Mouse (Mus musculus) 416B (cell line): ENCODE measurements around the gene Ces1e.
"Not testable (repeated sequence)": the region's sequence is repeated elsewhere in the genome, so short reads cannot be mapped to it uniquely, and the experiment has no call there.

Experiments used
- DNase-seq: peaks from one replicate; pipeline ENCODE4 v3.0.0; 2011; ENCODE audit warnings: low read depth

Ces1e gene

GRCm38 (mm10) chr8:93229446-93229845 lies at the start of gene Ces1e:
Gene Ces1e (minus strand): TSS chr8:93229619.
- no peak for DNase-seq

- no peak for DNase-seq
Measured at GRCm38 (mm10) chr8:93278176-93278805, 48.9 kb upstream of the Ces1e start.

DNA sequence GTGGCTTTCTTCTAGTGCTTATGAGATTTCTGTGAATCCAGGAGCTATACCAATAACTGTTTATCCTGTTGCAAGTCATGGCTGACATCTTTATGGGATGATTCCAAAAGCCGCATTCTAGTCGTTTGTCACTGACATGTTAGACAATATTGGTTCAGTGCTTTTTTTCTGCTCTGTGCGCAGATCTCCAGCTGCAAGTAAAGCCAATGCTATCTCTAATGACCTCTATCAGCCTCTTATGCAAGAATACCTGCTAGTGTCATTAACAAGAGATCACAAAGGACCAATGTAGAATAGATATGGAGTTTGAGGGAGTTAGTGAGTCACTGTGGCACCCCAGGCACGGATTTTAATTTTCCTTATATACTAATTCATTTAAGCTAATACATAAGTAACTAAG lies 45.2 kb upstream of the Ces1e start:
- no peak for DNase-seq

GRCm38 (mm10) chr8:93273321-93273720 lies 43.9 kb upstream of the Ces1e start:
- no peak for DNase-seq

DNA sequence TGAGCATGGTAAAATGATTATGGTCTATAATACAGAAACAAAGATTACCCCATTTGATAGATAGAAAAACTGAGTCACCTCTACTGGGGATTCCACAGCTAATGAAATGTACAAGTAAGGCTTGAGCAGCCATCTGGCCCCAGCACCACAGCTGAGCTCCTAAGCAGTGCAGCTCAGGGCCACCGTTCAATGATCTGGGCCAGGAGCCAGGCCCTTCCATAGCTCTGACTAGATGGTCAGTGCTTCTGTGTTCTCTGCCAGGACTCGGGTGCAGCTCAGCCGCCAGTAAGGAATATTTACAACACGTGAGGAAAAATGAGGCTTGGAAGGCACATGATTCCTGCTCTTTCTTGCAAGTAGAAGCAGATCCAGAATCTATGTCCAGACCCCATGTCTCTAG lies 43.3 kb upstream of the Ces1e start:
- DNase-seq: no peak

- DNase-seq: no peak
Measured at GRCm38 (mm10) chr8:93261436-93261835, 32.0 kb upstream of the Ces1e start.

DNA sequence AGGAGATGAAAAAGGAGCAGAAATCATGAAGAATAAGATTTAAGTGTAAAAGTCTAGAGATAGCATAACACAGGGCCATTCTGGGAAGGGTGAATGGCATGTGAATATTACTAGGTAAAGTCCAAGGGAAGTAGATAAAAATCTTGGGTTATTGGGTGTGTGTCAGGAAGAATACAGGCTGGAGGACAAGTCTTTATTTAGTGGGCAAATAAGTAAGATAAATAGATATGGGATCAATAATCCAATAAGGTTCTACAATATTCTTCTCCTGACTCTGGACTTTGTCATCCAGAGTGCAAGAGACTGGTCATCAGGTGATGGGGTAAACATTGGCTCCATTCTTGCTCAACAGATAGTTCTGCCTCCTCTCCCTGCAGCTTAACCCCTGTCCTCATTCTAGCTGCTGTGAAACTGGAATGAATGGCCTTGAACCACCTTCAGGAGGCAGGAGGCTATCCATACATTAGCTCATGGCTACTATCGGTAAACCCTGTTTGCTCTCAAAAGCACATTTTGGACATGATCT lies 23.0 kb upstream of the Ces1e start:
- DNase-seq: no peak

- no peak for DNase-seq
Measured at GRCm38 (mm10) chr8:93246057-93246456, 16.6 kb upstream of the Ces1e start.

- no peak for DNase-seq
Measured at GRCm38 (mm10) chr8:93239884-93240283, 10.5 kb upstream of the Ces1e start.

DNA sequence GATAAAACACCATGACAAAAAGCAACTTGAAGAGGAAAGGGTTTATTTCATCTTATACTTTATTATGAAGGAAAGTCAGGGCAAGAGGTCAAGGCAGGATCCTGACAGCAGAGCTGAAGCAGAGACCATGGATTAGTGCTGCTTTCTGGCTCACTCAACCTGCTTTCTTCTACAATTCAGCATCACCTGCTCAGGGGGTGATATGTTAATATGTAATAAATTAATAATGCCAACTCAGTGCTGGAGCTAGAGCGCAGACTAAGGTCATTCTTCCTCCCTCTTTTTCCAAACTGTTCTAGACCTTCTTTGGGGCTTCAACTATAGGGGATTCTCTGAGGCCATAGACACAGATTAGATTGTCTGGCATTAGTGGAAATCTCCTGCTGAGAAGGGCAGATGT lies 6.3 kb upstream of the Ces1e start:
- DNase-seq: no peak

GRCm38 (mm10) chr8:93234706-93235105 lies 5.3 kb upstream of the Ces1e start:
- DNase-seq: no peak

- DNase-seq: no peak
Measured at GRCm38 (mm10) chr8:93234068-93234467, 4.6 kb upstream of the Ces1e start.

DNA sequence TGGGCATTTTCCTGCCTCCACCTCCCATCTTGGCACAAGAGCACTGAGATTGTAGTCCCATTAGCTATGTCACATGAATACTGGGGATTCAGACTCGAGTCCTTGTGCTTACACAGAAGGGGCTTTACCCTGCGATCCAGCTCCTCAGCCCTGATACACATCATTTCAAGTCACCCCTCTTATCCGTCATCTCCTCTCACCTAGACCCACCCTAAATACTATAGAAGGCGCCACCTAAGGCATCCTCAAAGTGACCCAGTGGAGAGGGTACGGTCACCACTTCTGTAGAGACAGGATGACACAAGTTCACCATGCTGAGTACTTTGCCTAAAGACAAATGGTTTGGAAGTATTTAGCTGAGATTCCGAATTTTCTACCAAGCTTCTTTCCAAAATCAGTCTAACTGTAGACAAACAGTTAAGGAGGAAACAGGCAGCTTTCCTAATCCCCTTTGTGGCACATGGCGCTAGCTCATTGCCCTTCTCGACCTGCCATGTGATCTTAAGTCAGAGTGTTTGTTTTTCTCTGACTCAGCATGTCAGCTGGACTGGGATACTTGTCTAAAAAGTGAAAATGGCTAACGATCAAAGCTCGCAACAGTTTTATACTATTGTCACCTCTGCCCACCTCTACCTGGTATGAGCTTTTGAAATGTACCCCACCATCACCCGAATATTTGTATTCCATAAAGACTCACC lies 597 bp downstream of the Ces1e start:
- DNase-seq: no peak

GRCm38 (mm10) chr8:93226471-93226870 lies 2.9 kb downstream of the Ces1e start:
- DNase-seq: not testable (repeated sequence)

GRCm38 (mm10) chr8:93221896-93222295 lies 7.5 kb downstream of the Ces1e start:
- no peak for DNase-seq

- DNase-seq: no peak
Measured at GRCm38 (mm10) chr8:93217867-93218266, 11.6 kb downstream of the Ces1e start.

GRCm38 (mm10) chr8:93217375-93217774 lies 12.0 kb downstream of the Ces1e start:
- no peak for DNase-seq

- DNase-seq: no peak
Measured at GRCm38 (mm10) chr8:93211091-93211490, 18.3 kb downstream of the Ces1e start.

GRCm38 (mm10) chr8:93199146-93199545 lies 30.3 kb downstream of the Ces1e start:
- not testable (repeated sequence) for DNase-seq

DNA sequence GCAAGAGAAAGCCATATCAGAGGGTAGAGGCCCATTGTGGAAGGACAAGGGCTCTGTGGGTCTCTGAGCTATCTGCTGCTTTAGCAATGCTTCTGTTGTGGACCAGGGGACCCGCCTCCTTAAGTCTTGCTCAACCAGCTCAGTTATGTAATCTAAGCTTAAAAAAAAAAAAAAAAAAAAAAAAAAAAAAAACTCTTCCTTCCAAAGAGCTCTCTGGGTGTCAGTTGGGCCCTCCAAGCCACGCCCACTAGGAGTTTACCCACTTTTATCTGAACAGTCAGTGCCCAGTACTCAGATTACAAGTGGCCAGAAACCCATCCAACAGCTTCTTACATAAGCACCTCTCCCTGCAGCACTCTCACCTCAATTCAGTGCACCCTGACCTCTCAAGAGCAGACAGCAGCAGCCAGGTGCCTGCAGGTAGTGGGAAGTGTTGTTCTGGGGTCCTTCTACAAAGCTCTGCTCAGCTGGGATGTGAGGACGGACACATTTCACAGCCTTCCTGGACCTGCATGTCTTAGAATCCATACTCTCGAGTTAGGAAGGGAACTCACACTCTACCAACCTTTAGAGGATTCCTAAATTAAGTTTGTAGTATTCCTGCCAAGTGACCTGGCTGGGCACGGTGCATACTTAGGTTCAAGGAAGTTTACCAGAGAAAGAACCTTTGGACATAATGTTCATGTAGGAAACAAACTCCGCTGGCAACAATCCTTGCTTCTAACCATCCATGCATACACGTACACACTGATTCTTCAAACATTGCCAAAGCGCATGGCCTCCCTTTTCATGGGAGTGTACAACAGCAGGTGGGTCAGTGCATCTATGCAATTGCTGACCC lies 31.5 kb downstream of the Ces1e start, which contains the start of gene Ces1d:
Gene Ces1d (minus strand): TSS at position 154 of the 841 bp plus-strand sequence.
- DNase-seq: no peak

DNA sequence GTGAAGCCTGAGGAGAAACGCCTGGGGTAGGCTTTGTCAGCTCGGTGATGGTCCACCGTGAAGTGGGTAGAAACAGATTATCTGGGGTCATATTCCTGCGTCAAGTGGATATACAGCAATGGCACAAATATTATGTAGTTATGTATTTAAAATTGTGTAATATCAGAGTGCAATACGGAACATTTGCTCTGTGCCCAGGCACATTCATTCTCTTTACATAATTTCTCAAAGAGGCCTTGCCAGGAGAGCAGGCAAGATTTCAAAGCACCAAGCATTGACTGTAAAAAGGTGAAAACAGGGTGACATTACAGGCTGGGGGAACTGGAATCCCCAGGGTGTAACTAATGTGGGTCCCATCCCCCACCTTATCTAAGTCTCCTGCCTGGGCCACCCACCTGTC lies 33.0 kb downstream of the Ces1e start:
- no peak for DNase-seq

GRCm38 (mm10) chr8:93180581-93181129 lies 48.8 kb downstream of the Ces1e start:
- no peak for DNase-seq
